Mouse (Mus musculus): ENCODE measurements around the gene Prdx4. TPM values are rescaled to one million over a fixed set of nuclear protein-coding genes. Genes with fewer than 3 reads are reported as not detected.
"Not testable (repeated sequence)": the region's sequence is repeated elsewhere in the genome, so short reads cannot be mapped to it uniquely, and the experiment has no call there.

Gene Prdx4
- 100 to 1,000 TPM in 1 of 2 experiments, 10 to 100 TPM in 1; 80.1 to 104 TPM for total RNA-seq (2021)
- long read RNA-seq, experiment 1, transcript Prdx4-201 (7 exons, 990 nt), result major isoform, 149 of 169 reads
- long read RNA-seq, experiment 1, partial matches to known transcripts, result 18 of 169 reads
- long read RNA-seq, experiment 1, other reads (novel, unspliced or antisense), result 1 of 169 reads
- long read RNA-seq, experiment 2, transcript Prdx4-201 (7 exons, 990 nt), result major isoform, 40 of 41 reads
- long read RNA-seq, experiment 2, partial matches to known transcripts, result 1 of 41 reads
- long read RNA-seq, experiment 2, other reads (novel, unspliced or antisense), result 0 of 41 reads

- no peak for DNase-seq
These were observed at the start of gene Prdx4 for GRCm38 (mm10) chrX:155340654-155341053. Prdx4 (minus strand) TSS chrX:155340754.

GRCm38 (mm10) chrX:155376538-155376937, 36.0 kb upstream of the Prdx4 start:
- peak; percentile 40 for DNase-seq

DNA sequence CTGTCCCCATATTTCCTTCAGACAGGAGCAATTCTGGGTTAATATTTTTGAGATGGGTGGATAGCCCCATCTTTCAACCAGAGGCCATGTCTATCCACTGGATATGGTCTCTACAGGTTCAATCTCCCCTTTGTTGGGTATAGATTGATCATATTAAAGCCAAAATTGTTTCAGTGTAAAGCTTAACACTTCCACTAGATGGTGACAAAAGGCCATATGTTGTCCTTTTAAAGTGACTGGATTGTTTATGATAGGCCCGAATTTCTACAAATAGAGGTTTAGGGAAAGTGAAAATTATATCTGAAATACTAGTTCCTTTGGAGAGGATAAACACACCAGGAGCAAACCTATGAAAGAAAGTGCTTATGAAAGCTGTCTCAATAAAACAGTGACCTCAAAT, 34.9 kb upstream of the Prdx4 start:
- no peak for DNase-seq

DNA sequence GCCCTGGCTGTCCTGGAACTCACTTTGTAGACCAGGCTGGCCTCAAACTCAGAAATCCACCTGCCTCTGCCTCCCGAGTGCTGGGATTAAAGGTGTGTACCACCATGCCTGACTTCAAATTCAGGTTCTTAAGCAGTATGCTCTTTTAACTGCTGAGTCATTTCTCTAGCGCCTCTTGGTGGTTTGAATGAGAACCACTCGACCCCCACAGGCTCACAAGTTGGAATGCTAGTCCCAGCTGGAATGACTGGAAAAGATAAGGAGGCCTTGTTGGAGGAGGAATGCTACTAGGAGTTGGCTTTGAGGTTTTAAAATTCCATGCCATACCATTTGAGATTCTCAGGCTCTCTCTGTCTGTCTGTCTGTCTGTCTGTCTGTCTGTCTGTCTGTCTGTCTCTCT, 29.6 kb upstream of the Prdx4 start:
- DNase-seq, result not testable (repeated sequence)

- no peak for DNase-seq
These were observed 24.5 kb upstream of the Prdx4 start for GRCm38 (mm10) chrX:155365095-155365494.

DNA sequence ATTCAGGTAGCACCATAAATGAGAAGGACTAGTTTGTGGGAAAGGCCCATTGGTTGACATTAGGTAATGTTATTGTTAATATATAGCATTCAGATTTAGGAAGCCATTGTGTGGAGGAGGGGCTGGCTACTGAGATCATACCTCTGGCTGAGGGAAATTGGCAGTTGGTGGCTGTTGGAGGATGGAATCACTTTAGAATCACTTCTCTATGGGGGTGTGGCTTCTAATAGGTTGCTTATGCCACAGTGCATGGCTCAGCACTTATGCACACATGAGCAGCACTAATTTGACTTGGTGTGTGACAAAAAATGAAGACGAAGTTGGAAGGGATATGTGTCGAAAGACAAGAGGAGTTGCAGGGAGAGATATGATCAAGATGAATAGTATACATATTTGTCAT, 5.7 kb upstream of the Prdx4 start:
- no peak for DNase-seq

DNA sequence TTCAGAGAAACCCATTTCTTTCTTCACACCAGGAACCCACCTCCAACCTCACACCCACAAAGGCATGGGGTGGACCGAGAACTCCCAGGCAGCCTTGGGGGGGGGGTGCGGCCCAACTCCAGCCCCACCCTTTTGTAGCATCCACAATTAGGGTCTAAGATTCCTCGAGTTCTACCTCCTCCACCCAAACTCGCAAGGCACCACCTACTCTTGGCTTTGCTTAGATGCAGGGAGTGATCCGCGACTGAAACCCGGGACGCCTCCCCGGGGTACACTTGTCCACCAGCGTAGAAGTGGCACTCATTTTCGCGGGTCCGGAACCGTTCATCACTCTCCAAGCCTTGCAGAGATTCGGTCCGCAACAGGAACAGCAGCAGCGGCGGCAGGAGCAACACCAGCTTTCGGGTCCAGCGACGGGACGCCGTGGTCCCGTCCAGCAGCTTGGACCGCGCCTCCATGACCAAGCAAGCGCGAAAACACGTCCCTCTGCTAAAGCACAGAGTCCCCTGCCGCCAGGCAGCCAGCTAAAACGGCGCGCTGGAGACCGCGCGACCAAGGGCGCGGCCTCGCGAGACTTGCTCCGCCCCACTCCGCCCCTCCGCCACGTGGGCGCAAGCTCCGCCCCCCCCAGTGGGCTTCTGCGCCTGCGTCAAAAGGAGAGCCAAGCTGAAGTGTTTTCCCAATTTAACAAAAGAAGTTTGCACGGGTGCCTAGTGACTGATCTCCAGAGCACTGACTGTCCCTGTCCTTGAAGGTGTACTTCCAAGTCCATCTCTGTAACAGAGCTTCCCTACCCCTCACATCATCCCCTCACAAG, 2.4 kb downstream of the Prdx4 start:
- peak; percentile 90 for DNase-seq

DNA sequence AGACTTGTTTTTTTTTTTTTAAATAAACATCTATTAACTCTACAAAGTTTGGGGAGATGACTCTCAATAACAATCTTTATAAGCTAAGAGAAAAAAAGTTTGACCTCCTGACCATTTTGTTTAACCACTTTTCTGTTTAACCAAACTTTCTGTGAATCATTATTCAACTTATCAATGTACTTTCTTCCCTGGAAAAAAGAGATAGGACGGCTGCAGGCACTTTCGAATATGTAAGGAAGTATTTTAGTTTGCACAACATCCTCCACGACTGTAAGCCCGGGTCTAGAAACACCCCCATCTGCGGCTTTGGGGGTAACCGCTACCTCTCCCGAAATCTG, 3.0 kb downstream of the Prdx4 start:
- no peak for DNase-seq

DNA sequence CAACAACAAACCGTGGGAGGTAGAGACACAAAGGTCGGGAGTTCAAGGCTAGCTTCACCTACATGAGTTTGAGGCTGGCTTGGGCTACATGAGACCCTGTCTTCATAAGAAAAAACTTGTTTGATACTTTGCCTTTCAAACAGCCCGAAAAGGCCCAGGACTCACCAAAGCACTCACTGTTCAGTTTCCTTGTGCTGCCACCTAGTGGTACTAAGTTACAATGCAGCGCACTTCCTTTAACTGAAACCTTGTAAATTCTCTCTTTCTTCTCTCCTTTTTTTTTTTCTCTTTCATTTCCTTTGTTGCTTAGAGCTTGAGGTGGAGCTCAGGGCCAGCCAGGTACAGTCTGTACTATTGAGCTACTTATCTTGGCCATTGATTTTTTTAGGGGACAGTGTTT, 22.5 kb downstream of the Prdx4 start:
- peak; percentile 43 for DNase-seq

DNA sequence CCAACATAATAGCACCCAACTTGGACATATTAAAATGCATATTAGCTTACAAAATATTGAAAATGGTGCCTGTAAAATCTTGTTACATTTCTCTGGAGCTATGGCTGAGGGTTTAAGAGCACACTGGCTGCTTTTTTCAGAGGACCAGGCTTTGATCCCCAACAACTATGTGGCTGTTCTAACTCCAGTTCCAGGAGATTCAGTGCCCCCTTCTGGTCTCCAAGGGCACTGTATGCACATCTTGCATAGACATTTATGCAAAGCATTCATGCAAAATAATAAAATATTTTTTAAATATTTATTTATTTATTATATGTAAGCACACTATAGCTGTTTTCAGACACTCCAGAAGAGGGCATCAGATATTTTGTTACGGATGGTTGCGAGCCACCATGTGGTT, 34.2 kb downstream of the Prdx4 start:
- no peak for DNase-seq

GRCm38 (mm10) chrX:155280427-155281044, 60.0 kb downstream of the Prdx4 start:
- no peak for DNase-seq

DNA sequence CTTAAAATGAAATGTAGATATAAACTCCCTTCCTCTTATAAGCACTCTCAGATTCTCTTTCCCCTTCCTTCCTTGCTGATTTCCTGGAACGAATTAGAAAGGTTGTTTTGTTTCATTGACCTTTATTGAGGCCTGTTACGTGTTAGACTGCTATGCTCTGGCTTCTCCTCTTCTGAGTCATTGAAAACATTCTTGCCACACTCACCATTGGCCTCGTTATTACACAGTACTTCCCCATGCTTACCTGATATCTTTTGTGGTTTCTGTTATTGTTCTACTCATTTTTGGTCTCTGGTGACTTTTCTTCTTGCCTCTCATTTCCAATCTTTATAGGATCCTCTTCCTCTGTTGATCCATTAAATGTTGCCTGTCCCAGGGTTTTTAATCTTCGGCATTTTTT, 62.1 kb downstream of the Prdx4 start:
- no peak for DNase-seq

Other genes starting within 250 kb of the Prdx4 start
- not detected for gene Magea2, start 247.1 kb downstream of the Prdx4 start, total RNA-seq (2021)
- gene Cldn34b2, start 212.3 kb downstream of the Prdx4 start, total RNA-seq (2021), result not detected
- gene Sat1, start 124.3 kb downstream of the Prdx4 start, total RNA-seq (2021), result 100 to 1,000 TPM; 121 to 129 TPM
- gene Acot9, start 78.3 kb downstream of the Prdx4 start, total RNA-seq (2021), result 10 to 100 TPM; 49.6 to 50.1 TPM

Data from adrenal gland, postnatal 10 days (tissue).